Mouse (Mus musculus): ENCODE measurements around the gene Gm49405.
"Not testable (repeated sequence)": the region's sequence is repeated elsewhere in the genome, so short reads cannot be mapped to it uniquely, and the experiment has no call there.

Gene Gm49405

GRCm38 (mm10) chr19:4000119-4000900 is at the start of gene Gm49405, which contains the start of gene Nudt8:
Gm49405 (plus strand) TSS chr19:4000626.
Nudt8 (plus strand) TSS chr19:4000580.
- DNase-seq = peak; percentile 98 to 99

DNA sequence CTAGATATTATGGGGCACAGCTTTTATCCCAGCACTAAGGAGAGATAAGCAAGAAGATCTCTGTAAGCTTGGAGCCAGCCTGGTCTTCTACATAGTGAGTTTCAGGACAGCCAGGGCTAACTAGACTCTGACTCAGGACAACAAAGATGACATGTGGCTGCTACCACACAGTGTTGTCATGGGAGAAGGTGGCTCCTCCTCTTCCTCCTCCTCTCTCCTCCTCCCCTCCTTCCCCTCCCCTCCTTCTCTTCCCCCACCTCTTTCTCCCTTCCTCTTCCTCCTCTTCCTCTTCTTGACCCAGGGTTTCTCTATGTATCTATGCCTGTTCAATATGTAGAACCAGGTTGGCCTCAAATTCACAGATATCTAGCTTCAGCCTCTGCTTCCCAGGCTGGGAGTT is 49.0 kb upstream of the Gm49405 start:
- no peak for DNase-seq

GRCm38 (mm10) chr19:3952099-3952498 is 48.3 kb upstream of the Gm49405 start:
- no peak for DNase-seq

- DNase-seq = peak in 1 of 2 experiments; percentile 55
These were observed 45.4 kb upstream of the Gm49405 start for GRCm38 (mm10) chr19:3955033-3955432.

GRCm38 (mm10) chr19:3955804-3956203 is 44.6 kb upstream of the Gm49405 start:
- DNase-seq = peak in 1 of 2 experiments; percentile 63

DNA sequence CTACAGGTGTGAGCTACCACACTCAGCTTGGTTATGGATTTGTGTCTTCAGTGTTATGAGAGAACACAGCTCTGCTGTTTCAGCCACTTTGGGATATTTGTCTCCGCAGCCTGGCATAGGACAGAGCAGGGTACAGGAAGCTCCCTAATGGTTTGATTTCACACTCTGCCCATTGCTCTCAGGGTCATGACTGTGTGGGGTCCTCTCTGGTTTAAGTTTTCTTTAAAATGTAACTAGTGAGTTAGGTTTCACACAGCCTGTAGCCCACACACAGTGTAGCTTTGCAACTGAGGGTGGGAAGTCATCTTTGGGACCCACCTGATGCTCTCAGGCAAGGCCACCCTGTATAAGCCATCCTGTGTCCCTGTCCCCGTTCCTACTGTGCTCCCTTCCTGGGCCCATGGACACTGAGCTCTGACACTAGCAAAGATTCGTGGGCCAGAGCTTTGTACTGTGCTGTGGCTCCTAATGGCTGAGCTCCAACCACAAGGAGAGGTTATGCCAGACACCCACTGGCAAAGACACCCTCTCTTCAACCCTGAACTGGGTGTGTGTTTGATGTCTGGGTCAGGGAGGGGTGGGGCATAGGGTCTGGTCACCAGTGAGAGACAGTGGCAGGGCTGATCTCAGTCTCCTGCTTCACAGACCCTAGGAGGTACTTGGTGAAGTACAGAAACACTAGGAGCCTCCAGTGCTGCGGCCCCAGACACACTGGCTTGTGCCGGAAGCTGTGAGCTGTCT is 43.0 kb upstream of the Gm49405 start:
- peak; percentile 28 to 69 for DNase-seq

DNA sequence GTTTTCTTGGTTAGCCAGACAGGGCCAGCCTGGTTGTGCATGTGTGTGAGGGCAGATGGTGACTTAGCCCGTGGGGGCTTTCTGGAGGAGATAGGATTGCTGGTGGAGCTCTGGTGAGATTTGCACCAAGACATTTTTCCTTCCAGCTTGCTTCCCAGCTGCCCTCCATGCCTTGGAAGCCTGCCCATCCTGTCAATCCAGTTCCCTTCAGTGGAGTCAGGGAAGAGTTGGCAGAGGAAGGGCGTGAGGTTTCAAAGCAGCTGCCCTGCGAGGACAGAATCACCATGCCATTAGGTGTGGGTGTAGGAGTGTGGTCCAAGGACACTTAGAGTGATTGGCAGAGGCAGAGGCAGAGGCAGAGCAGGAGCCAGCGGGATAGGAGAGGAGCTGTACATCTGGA is 42.0 kb upstream of the Gm49405 start, which contains the start of gene Aldh3b3:
Aldh3b3 (plus strand) TSS at position 176 of the 400 bp plus-strand sequence.
- DNase-seq = peak; percentile 50 to 73

DNA sequence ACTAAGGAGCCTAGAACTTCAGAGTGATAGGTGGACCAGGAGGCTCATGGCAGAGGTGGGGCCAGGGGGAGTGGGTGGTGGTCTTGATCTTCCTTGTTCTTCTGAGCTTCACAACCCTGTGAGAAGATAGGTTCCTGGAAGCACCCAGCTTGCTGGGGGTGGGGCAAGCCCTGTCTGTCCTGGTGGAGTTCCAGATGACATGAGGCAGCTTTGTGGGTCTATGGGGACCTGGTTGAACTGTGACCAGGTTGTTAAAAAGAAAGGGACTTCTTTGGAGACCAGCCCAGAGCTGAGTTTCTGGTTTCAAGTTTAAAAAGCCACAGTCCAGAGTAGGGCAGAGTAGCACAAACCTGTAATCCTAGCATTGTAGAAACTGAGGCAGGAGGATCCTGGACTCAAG is 41.4 kb upstream of the Gm49405 start:
- peak; percentile 62 to 82 for DNase-seq

DNA sequence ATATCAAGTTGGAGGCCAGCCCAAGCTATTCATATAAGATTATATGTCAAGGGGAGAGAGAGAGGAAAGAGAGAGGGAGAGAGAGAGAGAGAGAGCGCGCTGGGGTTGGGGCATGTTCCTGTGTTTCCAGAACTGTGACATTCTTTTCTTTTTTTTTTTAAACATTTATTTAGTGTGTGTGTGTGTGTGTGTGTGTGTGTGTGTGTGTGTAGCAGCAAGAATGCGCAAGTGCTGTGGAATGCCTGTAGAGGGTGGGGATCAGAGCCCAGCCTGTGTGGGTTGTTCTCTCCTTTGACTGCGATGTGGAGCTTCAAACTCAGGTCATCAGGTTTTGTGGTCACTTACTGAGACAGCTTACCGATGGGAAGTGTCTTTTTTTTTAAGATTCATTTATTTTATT is 40.2 kb upstream of the Gm49405 start:
- no peak for DNase-seq

DNA sequence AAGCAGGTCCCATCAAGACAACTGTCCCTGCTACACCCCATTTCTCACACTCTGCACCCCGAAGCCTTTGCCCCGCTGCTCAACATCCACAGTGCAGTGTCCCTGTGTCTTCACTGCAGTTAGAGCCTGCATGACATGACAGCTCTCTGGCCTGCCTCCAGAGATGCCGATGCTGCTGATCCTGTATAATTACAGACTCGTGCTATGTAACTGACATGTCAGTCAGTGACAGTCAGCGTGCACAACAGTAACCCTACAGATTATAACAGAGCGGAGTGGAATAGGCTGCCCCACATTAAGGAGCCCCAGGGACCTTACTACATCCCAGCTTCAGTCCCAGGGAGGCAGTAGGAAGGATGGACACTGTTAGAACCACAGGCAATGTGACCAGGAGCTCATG is 38.6 kb upstream of the Gm49405 start:
- DNase-seq = not testable (repeated sequence)

DNA sequence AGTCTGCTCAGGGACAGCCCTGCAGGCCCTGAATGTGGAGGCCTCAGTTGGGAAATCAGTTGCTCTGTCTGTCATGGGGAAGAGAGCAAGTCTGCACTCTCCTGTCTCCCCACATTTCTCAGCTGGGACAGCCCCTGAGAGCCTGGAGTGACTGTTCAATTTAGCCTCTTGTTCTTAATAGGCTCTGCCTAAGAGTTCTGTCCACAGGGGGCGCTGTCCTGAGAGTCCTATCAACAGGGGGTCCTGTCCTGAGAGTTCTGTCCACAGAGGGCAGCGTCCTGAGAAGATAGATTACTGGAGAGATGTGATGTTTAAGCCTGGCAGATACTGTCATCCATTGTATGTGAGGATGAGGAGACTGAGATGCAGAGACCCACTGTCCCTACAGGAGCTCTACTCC is 38.0 kb upstream of the Gm49405 start:
- peak in 1 of 2 experiments; percentile 53 for DNase-seq

- no peak for DNase-seq
These were observed 36.4 kb upstream of the Gm49405 start for GRCm38 (mm10) chr19:3964030-3964429.

DNA sequence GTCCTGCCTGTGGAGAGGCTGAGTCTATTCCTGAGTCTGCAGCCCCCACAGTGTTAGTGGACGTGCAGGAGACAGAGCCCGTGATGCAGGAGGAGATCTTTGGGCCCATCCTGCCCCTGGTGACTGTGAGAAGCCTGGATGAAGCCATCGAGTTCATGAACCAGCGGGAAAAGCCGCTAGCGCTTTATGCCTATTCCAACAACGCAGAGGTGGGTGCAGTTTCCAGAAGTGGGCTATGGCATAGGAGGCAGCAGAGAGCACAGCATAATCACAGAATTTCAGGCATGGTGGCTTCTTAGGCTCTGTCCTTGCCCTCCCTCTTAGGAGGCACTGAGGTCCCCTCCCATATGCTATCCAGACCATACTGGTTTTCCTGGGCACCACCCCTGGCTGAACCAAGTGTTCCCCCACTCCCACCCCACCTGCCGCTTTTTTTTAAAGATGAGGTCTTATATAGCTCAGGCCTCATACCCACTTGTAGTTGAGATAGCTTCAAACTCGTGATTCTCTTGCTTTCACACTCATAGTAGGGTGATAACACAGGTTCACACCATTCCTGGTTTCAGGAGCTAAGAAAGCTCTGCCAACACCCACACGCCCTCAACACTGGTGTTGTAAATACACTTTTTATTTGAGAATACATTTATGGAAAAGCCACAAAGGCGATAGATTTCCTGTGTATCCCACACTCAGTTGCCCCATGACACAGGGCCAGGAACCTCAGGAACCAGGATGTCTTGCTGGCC is 33.9 kb upstream of the Gm49405 start:
- DNase-seq = no peak

DNA sequence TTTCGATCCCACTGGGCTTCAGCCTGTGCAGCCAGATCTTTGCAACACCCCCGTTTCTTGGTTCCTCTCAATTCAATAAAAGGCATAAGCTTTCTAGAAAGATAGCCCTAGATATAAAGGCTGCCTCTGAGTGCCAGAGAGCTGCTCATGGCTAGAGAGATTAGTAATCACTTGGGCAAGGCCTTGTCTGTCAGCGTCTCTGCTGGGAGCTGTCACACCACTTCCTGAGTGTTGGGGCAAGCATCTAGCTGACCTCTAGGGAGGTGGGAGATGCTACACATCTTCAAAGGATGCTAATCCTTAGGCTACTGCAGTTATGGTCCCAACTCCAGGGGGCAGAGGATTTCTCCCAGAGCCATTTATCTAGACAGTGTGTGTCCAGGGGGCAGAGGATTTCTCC is 33.2 kb upstream of the Gm49405 start:
- DNase-seq = no peak

GRCm38 (mm10) chr19:3972229-3972628 is 28.2 kb upstream of the Gm49405 start, which contains the start of gene Aldh3b2:
Aldh3b2 (plus strand) TSS chr19:3972328.
- no peak for DNase-seq

GRCm38 (mm10) chr19:3974608-3975007 is 25.8 kb upstream of the Gm49405 start:
- not testable (repeated sequence) for DNase-seq

GRCm38 (mm10) chr19:3975866-3976265 is 24.6 kb upstream of the Gm49405 start:
- no peak for DNase-seq

DNA sequence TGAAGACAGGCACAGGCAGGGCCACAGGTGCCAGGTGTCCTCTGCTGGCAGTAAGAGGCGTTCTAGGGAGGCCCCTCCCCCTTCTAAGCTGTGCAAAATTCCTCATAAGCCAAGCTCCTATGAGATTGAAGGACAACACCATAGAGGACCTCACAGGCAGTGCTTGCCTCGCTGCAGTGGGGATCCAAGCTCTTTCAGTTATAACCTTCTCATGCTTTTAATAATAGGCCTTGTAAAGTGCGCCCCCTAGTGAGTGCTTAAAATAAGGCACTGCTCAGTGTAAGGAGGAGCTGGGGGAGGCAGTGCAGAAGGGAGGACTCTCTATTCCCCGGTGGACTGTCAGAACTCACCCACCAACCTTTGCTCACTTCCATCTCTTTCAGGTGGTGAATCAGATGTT is 20.1 kb upstream of the Gm49405 start:
- DNase-seq = peak; percentile 81 to 93

DNA sequence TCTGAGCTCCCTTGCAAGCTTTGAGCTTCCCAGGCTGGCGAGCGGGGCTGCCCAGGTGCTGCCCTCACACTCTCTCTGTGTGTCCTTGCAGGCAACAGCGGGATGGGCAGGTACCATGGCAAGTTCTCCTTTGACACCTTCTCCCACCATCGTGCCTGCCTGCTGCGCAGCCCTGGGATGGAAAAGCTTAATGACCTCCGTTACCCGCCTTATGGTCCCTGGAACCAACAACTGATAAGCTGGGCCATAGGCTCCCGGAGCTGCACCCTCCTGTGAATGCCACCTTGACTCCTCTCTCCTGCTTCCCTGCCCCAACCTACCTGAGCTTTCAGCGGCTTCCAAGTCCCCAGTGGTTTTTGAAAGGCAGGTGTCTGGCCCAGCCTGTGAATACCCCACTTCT is 19.5 kb upstream of the Gm49405 start:
- DNase-seq = no peak

DNA sequence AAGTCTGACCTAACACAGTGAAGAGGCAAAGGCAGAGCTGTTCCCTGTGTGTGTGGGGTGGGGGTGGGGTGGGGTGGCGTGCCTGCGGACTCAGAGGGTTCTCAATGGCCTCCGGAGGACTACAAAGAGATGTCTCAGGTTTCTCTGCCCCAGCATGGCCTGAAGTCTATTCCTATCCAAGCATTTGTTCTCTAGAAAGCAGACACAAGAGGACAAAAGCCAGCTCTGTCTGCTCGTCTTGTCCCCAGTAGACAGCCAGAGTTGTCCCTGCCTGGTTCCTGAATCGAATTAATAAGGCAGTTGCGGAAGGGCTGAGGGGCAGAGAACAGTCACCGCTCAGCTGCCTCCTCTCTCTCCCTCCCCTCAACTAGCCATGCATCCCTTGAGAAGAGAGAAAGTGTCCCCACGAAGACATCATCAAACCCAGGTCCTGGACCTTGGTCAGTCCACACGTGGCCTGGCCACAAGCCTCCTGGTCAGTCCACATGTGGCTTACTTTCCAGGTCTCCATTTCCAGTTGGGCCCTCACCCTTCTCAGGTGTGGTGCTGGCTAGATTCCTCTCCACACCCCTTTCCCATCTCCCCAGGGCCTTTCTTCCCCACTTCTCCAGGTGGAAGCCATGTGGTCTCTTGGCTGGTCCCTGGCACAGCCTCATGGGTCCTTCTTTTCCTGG is 16.8 kb upstream of the Gm49405 start:
- peak in 1 of 2 experiments; percentile 68 for DNase-seq

- DNase-seq = peak; percentile 82 to 96
These were observed 15.2 kb upstream of the Gm49405 start for GRCm38 (mm10) chr19:3985261-3985681.

DNA sequence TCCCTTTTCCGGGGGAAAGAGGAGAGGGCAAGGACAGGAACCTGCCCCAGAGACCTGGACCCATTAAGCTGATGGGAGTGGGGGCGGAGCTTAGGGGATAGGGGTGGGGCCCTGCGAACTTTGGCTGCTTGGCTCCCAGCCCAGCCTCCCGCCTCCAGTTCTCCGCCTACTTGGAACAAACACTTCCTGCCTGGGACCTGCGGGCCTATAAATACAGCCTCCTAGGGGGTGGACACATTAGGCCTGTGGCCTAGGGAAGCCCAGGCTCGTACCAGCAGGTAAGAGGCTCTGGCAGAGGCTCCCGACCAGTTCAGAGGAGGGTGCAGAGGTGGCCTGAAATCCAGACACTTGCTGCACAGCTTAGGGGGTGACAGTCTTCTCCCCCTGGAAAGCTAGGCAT is 14.1 kb upstream of the Gm49405 start, which contains the start of gene Acy3:
Acy3 (plus strand) TSS at position 237 of the 400 bp plus-strand sequence.
- DNase-seq = peak; percentile 97
